26 mouse cellular contexts compared by ENCODE assay signal in genomic region chr17:44337253-44337652, GRCm38 (mm10).
"Had no signal": no experiment of that assay in that cellular context is flagged by ENCODE, and none has a peak within 500 bp of the region (broad histone marks: within the 10 kb centered on the region; RNA-seq: fewer than 3 reads in every experiment).

No protein-coding gene starts in this region.

- H3K4me2 ChIP-seq: heart, embryonic 11.5 days; heart, embryonic 13.5 days; heart, embryonic 15.5 days; hindbrain, embryonic 13.5 days; kidney, embryonic 15.5 days; limb, embryonic 12.5 days; liver, embryonic 11.5 days; liver, embryonic 13.5 days had no signal

- H3K9me3 ChIP-seq: heart, embryonic 13.5 days; heart, embryonic 15.5 days; hindbrain, embryonic 13.5 days; kidney, embryonic 15.5 days; limb, embryonic 12.5 days; liver, embryonic 13.5 days had no signal

- DNase-seq: gastrocnemius, postnatal 14 days; gastrocnemius, postnatal 36 days; heart, adult 11 months; heart, adult 2 months; heart, postnatal 14 days; heart, postnatal 36 days; kidney, adult 11 months; kidney, adult 2 months; kidney, adult 9 months; kidney, postnatal 14 days; kidney, postnatal 36 days; layer of hippocampus, adult 9-11 months; layer of hippocampus, postnatal 36 days; left cerebral cortex, postnatal 4 days; liver; liver, embryonic 13.5 days had no signal

- H3K27ac ChIP-seq: heart, adult 2 months; heart, embryonic 13.5 days; heart, embryonic 15.5 days; hindbrain, embryonic 13.5 days; hindbrain, postnatal 0 days; kidney, embryonic 15.5 days; kidney, postnatal 0 days; limb, embryonic 12.5 days; liver, embryonic 13.5 days had no signal

- H3K36me3 ChIP-seq: heart, embryonic 13.5 days; heart, embryonic 15.5 days; hindbrain, embryonic 13.5 days; kidney, embryonic 15.5 days; limb, embryonic 12.5 days; liver, embryonic 13.5 days had no signal

- H3K27me3 ChIP-seq: heart, embryonic 13.5 days; heart, embryonic 15.5 days; hindbrain, embryonic 13.5 days; kidney, embryonic 15.5 days; limb, embryonic 12.5 days; liver, embryonic 13.5 days had no signal

- ATAC-seq: hindbrain, postnatal 0 days; intestine, embryonic 16.5 days had no signal

- H3K9ac ChIP-seq: heart, embryonic 13.5 days; heart, embryonic 15.5 days; hindbrain, embryonic 13.5 days; kidney, embryonic 15.5 days; limb, embryonic 12.5 days; liver, embryonic 13.5 days had no signal

- H3K4me3 ChIP-seq: heart, adult 2 months; heart, embryonic 13.5 days; heart, embryonic 15.5 days; hindbrain, embryonic 13.5 days; kidney, embryonic 15.5 days; limb, embryonic 12.5 days; liver, embryonic 13.5 days had no signal

- H3K4me1 ChIP-seq: heart, embryonic 13.5 days; heart, embryonic 15.5 days; hindbrain, embryonic 13.5 days; kidney, embryonic 15.5 days; liver, embryonic 13.5 days had no signal
